Mouse (Mus musculus) heart, adult 18-20 months (tissue): ENCODE data around the gene Ubac2. TPM values are rescaled to one million over a fixed set of nuclear protein-coding genes. Genes with fewer than 3 reads are reported as not detected.

Experiments
- DNase-seq, 2 experiments: peaks; one replicate each; pipeline ENCODE4 v3.0.0; 2021 to 2022; ENCODE audit warnings: mixed read lengths in 1 of 2
- total RNA-seq, 2 experiments: library from RNA; stranded (reverse); gene quantifications; 2 replicates each; pipeline ENCODE4 v1.2.3; 2021

The Ubac2 gene
- total RNA-seq, 2 experiments from 2014 or later, result 28.9 to 31.0 TPM

DNA sequence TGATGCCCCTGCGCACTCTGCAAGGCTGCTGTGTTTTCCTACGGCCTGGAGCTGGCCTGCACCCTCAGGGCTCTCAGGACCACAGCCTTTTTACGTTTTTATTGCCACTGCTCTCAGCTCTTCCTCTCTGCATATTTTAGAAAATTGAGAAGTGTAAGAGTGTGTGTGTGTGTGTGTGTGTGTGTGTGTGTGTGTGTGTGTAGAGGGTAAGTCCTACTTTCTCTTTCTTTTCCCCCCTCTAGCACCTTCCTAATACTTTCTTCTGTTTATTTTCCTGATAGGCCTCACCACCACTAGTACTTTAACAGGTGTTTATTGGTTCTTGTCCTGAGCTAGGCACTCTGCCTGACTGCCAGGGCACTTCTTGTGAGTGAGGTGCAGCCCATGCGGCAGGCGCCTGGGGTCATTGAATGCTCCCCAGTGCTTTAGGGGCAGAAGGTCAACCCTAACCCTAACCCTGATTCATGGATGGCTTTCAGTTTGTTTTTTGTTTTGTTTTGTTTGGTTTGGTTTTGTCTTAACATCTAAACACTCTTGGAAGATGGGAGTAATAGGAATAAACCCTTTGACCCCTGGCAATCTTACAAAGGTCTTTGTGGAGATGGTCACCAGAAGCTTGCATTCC is 16.2 kb downstream of the Ubac2 start:
- DNase-seq, result no peak

DNA sequence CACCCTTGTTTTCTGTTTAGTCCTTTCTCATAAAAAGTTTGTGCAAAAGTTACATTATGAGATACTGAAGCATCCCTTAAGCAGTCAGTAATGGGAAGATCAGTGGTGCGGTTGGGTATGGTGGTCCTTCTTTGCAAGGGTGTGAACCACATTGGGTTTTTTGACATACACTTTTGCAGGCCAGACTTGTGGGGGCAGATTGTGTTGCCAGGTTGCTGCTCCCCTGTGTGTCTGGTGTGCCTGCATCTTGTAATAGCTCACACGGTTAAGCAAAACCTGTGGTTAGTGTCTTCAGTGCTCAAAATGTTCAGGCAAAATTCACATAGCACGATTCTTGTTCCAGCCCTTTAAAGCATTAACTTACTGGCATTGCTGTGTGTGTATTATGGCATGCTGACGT is 16.9 kb downstream of the Ubac2 start:
- no peak for DNase-seq

DNA sequence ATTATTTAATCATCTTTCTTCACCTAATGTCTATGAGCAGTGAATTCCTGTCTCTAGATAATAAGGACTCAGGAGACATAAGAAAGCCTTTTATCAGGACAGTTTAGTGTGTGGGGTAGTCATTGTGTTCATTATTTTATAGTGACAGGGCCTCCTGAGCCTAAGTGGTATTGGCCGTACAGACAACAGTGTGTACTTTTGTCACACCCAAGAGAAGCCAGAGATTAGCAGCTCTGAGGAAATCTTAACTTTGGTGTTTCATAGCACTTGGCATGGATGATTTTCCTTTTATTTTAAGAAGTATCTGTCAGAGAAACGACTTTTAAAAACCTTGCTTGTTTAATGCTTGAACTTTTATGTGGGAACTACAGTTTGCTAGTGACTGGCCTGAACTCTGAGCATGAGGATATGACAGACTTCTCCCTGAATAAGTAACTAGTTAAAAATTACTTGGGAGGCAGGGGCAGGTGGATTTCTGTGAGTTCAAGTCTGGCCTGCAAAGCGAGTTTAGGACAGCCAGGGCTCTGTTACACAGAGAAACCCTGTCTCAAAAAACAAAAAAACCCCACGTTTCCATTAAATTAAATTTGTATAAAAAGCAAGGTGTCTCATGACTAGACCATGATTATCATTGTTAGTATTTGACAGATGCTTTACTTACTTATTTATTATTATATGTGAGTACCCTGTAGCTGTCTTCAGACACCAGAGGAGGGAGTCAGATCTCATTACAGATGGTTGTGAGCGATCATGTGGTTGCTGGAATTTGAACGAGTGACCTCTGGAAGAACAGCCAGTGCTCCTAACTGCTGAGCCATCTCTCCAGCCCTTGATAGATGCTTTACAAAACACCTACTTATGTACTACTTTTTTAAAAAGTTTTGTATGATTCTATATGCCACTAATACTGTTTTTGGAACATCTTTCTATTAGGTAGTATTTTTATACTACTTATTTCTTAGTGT is 18.0 kb downstream of the Ubac2 start:
- DNase-seq, result no peak

DNA sequence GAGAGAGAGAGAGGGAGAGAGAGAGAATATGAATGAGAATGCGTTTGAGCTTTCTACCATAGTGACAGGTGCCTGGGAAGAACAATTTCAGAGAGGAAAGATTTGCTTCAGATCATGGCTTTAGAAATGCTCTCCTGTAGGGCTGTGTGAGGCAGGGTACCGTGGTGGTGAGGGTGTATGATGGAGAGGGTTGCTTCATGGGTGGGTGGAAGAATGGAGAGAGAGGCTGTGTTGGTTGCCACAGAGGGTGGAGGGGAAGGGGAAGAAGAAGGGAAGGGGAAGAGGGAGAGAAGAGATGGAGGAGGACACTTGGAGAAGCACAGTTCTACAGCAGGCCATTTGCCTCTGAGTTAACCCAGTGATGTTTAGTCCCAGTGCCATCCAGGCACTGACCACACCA is 19.4 kb downstream of the Ubac2 start:
- DNase-seq, result no peak

DNA sequence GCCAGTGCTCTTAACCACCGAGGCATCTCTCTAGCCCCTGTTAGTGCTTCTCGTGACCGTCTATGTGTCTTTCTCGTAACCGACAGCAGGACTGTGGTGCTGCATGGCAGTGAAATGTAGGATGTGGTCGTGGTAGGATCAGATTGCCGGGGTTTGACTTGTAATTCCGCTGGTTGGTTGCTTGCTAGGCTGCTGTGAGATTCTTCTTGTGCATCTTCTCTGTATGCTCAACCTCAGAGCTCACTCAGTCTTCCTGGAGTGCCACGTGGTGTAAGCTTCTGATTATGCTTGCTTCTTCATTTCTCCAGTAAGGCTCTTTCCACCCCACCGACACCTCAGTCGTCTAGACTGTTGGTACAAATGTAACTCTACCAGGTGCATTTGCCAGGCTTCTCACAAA is 20.1 kb downstream of the Ubac2 start:
- DNase-seq, result no peak

DNA sequence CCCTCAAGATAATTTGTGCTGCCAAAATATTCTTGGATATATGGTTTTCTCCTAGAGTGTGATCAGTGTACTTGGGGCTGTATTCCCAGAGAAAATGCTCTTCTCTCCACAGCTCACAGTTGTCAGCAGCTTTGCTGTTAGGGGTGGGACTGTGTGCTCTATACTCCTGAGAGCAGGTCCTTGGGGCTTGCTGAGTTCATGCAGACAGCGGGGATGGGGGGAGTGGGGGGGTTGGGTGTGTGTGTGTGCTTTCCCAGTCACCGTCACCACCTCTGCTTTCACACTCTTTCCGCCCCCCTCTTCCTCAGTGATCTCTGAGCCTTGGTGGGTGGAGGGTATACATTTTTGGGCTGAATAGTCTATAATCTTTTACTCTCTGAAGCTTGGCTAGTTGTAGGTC is 20.7 kb downstream of the Ubac2 start:
- no peak for DNase-seq

DNA sequence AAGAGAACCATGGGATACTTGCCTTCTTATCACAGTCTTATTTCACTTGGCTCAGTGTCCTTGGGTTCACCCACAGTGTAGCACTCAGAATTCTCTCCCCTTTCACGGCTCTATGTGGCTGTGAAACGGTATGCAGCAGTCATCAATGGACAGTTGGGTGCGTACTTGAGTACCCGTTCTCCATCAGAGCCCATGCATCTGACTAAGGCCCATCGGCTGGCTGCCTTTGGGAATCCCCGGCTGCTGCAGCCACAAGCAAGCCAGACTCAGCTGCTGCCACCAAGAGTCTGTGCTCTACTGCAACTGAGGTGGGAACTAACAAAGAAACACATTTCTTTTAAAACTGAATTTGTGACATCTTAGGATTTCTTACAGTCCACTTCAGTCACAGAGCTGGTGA is 23.1 kb downstream of the Ubac2 start:
- no peak for DNase-seq

DNA sequence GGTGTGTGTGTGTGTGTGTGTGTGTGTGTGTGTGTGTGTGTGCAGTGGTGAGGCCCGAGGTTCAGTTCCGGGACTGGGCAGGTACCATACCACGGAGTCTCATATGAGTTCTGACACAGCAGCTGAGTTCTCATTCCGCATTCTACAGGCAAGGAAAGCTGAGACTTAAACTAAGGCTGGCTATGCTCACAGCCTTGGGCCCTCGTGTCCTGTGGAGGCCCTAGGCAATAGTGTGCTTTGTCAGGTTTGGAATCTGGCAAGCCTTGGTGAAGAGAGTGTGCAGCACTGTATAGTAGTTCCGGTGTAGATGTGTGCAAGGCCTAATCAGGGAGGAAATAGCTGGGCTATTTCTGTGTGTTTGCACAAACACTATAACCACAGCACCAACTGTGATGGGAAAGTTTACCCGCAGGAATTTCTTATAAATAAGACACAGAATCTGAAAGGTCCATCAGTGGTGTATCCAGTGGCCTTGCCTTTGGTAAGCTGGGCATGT is 25.0 kb downstream of the Ubac2 start:
- no peak for DNase-seq

DNA sequence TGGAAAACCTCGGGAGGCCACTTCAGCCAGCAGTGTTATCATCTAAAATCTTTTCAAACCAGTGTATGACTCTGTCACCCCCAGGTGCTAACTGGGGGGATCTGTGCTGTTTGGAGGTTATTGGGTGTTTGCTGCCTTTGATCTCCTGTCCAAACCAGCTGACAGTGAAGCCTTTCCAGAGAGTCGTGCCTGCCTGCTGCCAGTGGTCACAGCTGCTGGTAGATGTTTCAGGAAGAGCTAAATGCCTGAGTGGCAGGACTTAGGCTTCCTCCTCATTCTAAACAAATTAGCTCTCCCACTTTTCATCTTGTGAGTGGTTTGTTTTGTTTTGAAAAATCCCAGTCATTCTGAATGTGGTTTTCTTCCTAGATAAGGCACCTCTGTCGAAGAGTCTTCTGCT is 26.3 kb downstream of the Ubac2 start:
- no peak for DNase-seq

DNA sequence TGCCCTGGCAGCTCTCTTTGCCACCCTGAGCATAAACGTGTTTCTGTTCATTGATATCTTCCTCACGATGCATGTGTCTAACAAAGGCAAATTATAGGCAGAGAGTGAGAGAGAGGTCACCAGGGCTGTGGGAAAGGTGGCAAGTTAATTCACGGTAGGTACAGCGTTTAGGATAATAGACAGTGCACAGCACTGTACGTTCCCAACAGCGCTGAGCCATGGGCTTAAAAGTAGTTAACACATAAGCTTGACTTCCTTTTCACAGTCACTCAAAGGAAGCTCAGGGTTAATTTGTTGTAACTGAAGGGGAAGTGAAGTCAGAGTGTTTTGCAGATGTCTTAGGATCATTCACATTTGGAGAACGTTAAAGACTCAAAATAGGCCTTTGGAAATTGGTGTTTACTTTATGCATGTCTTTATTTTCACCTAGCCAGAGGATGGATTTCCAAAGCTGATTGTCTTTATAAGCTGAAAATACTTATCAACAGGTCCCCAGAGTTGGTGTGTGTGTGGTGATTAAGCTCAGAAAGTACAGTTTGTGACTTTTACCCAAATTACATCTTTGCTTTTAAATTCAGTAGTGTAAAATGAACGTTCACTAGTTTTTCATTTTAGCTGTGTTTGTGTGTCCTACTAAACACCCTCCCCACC is 28.0 kb downstream of the Ubac2 start:
- no peak for DNase-seq

DNA sequence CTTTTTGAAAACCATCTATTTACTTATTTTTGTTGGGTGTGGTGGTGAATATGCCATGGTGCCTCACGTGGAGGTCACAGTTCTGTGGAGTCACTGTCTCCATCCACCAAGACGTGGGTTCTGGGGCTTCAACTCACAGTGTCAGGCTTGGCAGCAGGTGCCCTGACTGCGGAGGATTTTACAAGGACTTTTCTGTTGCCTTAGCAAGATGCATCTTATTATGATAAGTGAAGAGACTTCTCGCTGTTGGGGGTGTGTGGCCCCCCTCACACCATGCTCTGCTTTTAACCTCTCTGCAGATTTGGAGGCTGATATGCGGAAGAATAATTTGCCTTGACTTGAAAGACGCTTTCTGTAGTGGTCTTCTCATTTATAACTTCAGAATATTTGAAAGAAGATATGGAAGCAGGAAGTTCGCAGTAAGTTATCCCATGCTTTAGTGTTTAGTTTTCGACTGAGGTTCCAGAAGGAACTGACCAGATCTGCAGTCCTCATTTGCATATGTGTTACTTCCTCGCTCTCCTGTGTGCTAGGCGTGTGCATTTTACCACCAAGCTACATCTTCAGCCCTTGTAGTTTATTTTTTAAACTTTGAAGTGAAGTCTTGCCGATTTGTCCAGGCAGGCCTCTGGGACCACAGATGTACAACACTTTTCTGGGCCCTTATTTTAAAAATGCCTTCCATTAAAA is 28.7 kb downstream of the Ubac2 start:
- DNase-seq, result no peak

DNA sequence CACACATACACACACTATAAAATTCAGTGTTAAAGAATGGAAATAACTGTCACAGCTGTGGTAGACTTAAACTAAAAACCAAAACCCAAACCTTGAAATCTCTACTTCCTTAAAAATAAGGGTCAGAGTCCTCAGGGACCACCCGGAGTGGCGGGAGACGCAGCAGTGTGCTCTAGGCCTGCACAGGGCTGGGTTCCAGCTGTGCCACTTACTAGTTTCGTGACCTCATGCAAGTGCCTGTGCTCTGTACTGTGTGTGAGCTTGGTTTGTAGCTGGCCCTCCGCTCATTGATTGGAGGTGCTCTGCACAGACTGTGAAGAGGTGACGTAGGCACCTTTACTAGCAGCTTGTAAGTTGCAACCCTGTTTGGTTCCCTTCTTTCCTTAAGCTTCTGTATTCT is 31.4 kb downstream of the Ubac2 start:
- no peak for DNase-seq

DNA sequence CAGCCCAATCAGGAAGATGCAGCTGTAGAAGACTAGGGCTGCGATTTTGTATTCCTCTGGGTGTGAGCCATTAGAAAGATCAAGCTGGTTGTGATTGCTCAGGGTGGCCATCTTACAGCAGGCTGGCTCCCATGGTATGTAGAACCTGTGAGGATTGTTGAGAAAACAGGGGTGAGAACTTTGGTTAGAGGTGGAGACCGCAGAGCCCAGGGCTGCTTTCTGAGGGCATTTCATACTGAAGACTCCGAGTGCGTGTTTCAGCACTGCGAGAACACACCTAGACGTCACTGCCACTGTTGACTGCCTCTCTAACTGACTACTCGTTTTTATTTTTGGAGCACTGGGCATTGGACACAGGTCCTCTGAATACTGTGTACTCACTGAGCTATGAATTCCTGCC is 34.1 kb downstream of the Ubac2 start:
- no peak for DNase-seq

DNA sequence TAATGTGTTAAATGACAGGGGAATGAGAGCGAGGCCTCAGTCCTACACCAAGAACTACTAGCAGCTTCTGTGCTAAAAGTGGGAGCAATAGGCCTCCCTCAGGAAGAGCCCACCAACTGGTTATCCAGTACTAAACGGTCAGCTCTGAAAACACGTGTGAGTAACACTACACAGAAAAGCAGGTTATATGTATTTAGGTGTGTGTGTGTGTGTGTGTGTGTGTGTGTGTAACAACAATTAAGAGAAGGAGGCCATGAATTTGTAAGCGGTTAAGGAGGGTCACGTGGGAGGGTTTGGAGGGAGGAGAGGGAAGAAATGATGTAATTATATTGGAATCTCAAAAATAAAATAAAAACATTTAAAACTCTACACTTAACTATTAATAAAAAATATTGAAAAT is 36.7 kb downstream of the Ubac2 start:
- DNase-seq, result no peak

DNA sequence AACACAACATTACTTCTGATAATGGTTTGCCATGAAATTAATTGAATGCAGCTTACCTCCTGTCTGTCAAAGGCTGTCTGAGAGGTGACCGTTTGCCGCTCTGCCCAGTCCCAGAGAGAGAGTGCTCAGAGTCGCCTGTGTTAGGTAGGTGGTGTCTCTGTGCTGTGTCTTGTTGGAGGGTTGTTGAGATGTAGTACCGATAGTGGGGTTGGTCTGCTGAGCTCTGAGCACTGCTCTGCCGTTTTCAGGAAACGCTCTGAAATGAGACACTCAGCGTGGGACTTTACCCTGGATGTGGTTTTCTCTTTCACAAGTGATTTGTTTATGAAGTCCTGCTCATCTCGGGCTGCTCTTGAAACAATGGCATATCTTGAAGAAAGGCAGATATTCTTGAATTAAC is 37.2 kb downstream of the Ubac2 start, which contains the start of gene Gpr18:
Gene Gpr18 (minus strand): TSS at position 161 of the 400 bp plus-strand sequence.
- DNase-seq, result no peak

DNA sequence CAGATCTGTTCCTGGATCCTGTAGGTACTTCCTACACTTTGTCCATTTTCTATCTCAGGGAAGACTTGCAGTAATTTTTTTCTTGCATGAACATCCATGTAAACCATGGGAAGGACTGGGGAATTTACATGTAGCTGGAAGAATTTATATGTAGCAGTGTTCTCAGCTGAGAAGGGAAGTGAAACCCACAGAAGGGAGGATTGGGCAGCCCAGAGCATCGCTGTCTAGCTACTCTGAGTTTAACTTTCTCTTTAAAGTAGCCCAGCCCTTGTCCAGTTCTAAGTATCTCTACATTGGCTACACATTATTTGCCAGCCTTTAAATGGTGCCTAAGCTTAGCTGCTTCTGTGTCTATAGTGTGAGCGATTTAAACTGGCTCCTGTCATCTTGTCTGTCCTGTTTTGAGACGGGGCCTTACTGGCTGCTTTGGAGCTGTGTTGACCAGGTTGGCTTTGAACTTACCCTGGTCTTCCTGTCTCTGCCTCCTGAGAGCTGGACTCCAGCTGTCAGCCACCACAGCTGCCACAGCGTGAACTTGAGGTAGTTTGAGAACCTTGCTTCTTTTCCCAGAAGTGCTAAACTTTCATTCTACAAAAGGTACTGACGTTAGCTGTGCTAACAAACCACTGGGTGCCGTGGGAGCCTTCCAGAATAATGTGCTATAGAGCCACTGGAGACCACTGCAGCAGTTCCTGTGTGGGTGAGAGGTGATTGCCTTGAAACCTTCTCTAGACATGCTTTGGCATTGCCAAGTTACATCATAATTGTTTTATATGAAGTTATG is 38.1 kb downstream of the Ubac2 start:
- DNase-seq, result no peak

DNA sequence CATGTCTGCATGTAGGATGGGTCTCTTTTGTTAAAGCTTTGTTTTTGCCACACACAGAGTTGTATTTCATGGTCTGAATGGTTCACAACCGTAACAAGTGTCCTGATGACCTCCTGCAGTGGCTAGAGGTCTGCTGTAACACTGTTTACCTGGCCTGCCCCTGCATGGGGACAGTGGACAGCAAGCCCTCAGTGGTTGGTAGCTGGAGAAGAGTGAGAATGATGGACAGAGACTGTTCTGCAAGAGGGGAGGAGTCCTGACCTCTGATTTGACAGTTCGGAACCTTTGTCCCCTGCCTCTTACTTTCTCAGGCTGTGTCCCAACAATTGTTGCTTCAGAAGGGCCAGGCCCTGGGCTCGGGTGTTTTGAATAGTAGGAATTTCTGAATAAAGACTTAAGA is 39.8 kb downstream of the Ubac2 start:
- DNase-seq, result no peak

DNA sequence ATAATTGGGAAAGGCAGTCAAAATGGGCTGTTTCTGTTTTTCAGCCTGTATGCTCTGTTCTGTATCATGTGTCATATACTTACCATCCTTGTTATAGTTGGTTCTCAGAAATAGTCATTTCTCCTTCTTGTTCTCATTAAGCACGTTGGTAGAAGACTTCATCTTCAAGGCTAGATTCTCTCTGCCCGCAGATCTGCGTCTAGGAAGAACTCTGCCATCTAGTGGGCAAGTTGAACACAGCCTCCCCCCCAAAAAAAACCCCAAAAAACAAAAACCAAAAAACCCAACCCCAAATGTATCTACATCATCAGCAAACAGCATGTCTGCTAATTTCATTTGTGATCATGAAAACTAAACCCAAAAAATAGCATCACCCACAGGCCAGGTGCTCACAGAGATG is 41.3 kb downstream of the Ubac2 start:
- DNase-seq, result no peak

DNA sequence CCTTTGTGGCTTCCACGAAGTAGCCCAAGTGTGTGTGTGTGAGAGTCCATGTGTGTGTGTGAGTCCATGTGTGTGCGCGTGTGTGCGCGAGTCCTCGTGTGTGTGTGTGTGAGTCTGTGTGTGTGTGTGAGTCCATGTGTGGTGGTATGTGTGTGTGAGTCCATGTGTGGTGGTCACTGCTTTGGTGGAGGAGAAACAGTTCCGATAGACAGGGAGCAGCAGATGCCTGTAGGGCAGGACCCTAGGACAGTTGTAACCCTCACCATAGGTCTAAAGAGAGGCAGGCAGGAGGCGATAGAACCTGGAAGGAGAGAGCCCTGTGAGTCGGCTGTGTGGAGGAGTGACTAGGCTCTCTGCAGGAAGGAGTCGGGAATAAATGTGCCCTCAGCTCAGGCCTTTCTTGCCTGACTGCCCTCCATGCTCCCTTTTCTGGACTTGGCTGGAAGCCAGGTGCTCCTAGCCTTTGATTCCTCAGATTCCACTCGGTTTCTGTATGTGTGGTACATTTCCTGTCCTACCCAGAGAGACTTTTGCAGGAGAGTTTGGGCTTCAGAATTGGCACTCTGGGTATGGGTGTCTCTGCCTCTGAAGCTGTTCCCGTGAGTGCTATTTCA is 42.2 kb downstream of the Ubac2 start:
- DNase-seq, result no peak

DNA sequence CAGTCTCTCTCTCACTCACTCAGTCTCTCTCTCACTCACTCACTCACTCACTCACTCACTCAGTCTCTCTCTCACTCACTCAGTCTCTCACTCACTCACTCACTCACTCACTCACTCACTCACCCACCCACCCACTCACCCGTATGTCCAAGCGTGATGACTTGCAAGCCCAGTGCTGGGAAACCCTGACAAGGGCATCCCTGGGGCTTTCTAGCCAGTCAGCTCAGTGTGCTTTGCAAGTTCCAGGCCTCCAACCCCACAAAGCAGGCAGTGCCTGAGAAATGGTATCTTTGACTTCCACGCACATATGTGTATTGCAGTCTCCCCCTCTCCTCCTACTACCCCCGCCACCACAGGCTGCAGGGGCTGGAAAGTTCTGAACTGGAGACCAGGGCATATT is 43.6 kb downstream of the Ubac2 start:
- DNase-seq, result no peak

DNA sequence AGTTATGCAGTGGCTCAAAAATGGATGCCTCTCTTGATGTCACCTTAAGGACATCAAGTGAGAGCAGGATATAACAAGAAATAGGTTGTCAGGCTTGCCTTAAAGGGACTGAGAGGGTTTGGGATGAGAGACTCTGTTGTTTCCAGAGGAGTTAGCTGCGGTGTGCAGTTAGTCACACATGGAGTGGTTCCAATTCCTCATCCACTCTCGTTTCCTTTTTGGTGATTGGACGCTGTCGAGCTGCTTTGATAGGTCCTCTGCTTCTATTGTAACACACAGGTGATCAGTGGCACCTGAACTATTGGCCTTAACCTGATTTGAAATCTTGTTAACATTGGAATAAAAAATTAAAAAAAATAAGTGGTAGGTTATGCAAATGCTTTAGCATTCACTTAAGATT is 44.3 kb downstream of the Ubac2 start:
- DNase-seq, result no peak
